Mouse (Mus musculus) spleen, embryonic (tissue): Measurements from ENCODE around the gene Ccdc50.

Experiments
- CTCF ChIA-PET: fragments of 350-600 bp; sonication (Branson Sonifier 250); formaldehyde crosslinking; loops from one replicate; lab custom pipeline; 2022; lab: Charles Lee

Gene Ccdc50

GRCm38 (mm10) chr16:27388761-27389451, at the start of gene Ccdc50:
TSS of gene Ccdc50 (plus strand) at chr16:27388869.
- CTCF ChIA-PET = no interaction called here

GRCm38 (mm10) chr16:27347521-27347920, 41.1 kb upstream of the Ccdc50 start:
- CTCF ChIA-PET = no interaction called here

- CTCF ChIA-PET = no interaction called here
These were observed 40.3 kb upstream of the Ccdc50 start for GRCm38 (mm10) chr16:27348359-27348758.

GRCm38 (mm10) chr16:27349235-27349634, 39.4 kb upstream of the Ccdc50 start:
- CTCF ChIA-PET = no interaction called here

- CTCF ChIA-PET = no interaction called here
These were observed 38.7 kb upstream of the Ccdc50 start for GRCm38 (mm10) chr16:27349878-27350532.

- CTCF ChIA-PET = no interaction called here
These were observed 34.2 kb upstream of the Ccdc50 start for GRCm38 (mm10) chr16:27354464-27354863.

- CTCF ChIA-PET = no interaction called here
These were observed 28.6 kb upstream of the Ccdc50 start for GRCm38 (mm10) chr16:27360059-27360458.

- CTCF ChIA-PET = no interaction called here
These were observed 18.5 kb upstream of the Ccdc50 start, which contains the start of gene Uts2b for GRCm38 (mm10) chr16:27370191-27370590. TSS of gene Uts2b (minus strand) at chr16:27370239.

- CTCF ChIA-PET = no interaction called here
These were observed 18.0 kb upstream of the Ccdc50 start for GRCm38 (mm10) chr16:27370700-27371099.

- CTCF ChIA-PET = no interaction called here
These were observed 14.5 kb upstream of the Ccdc50 start for GRCm38 (mm10) chr16:27374139-27374538.

- CTCF ChIA-PET = no interaction called here
These were observed 13.4 kb upstream of the Ccdc50 start for GRCm38 (mm10) chr16:27375318-27375717.

GRCm38 (mm10) chr16:27376556-27376955, 12.1 kb upstream of the Ccdc50 start:
- CTCF ChIA-PET = no interaction called here

GRCm38 (mm10) chr16:27382217-27382616, 6.5 kb upstream of the Ccdc50 start:
- CTCF ChIA-PET = no interaction called here

- CTCF ChIA-PET = no interaction called here
These were observed 3.6 kb upstream of the Ccdc50 start for GRCm38 (mm10) chr16:27384893-27385603.

GRCm38 (mm10) chr16:27385649-27386048, 3.0 kb upstream of the Ccdc50 start:
- CTCF ChIA-PET = no interaction called here

GRCm38 (mm10) chr16:27386850-27387407, 1.7 kb upstream of the Ccdc50 start:
- CTCF ChIA-PET = no interaction called here

GRCm38 (mm10) chr16:27387634-27388611, 746 bp upstream of the Ccdc50 start:
- CTCF ChIA-PET = no interaction called here

GRCm38 (mm10) chr16:27389534-27390282, 1.0 kb downstream of the Ccdc50 start:
- CTCF ChIA-PET = no interaction called here

- CTCF ChIA-PET = no interaction called here
These were observed 1.6 kb downstream of the Ccdc50 start for GRCm38 (mm10) chr16:27390306-27390705.

GRCm38 (mm10) chr16:27391845-27392244, 3.2 kb downstream of the Ccdc50 start:
- CTCF ChIA-PET = no interaction called here
